Mouse (Mus musculus) olfactory bulb, adult 2 months (tissue): Measurements from ENCODE around the gene Erich6.

Experiments used
- CTCF ChIP-seq: fragments of 200-500 bp; IDR thresholded peaks from 2 replicates; pipeline ENCODE4 v1.5.1; 2012; ENCODE audit warnings: low read depth, mild to moderate bottlenecking, low read length, moderate library complexity; ENCODE audit not compliant: insufficient read depth
- POLR2A ChIP-seq: fragments of 200-500 bp; IDR thresholded peaks from 2 replicates; pipeline ENCODE4 v1.6.1; 2012; ENCODE audit warnings: mild to moderate bottlenecking, low read depth, low read length, moderate library complexity; ENCODE audit not compliant: insufficient read depth

GRCm38 (mm10) chr3:58622665-58623394 is 14.2 kb downstream of the Erich6 start:
- no peak for TF ChIP-seq CTCF
- no peak for TF ChIP-seq POLR2A
